Mouse (Mus musculus) heart, postnatal 0 days (tissue): ENCODE data around the gene Cited2.

Experiments
- CTCF ChIP-seq: IDR thresholded peaks from 2 replicates; pipeline ENCODE4 v1.5.1; 2016; ENCODE audit warnings: antibody characterized with exemption, control low read depth, low read depth
- EP300 ChIP-seq: IDR thresholded peaks from 2 replicates; pipeline ENCODE4 v1.6.1; 2016; ENCODE audit warnings: antibody characterized with exemption, low read depth

DNA sequence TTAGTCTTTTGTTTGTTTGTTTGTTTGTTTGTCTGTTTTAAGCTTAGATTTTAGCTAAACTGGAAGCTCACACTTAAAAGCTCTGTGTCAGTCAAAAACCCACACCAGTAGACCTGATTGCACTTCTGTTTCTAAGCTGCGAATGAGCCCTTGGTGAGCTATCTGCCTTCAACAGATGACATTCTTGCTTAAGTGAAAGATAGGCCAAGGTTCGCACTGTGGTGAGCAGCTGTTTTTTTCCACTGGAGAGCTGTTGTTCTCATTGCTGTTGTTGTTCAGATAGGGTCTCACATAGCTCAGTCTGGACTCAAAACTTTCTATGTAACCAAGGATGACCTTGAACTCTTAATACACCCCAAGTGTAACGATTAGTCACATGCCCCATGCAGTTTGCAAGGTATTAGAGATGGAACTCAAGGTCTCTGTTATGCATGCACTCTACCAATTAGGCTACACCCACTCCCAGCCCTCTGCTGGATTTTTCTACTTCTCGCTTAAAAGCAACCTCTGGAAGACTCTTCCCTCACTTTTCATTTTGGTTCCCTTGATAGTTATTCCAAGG lies 3.9 kb upstream of the Cited2 start:
- TF ChIP-seq CTCF (no peak), EP300 (no peak)
